Mouse (Mus musculus): ENCODE measurements around the gene Fndc3a. TPM values are rescaled to one million over a fixed set of nuclear protein-coding genes. Genes with fewer than 3 reads are reported as not detected.

Gene Fndc3a
- polyA plus RNA-seq, 1 experiment from 2014 or later, result 19.5 TPM

- no peak for DNase-seq (ENCODE audit: low spot score)
- no peak overlapping the region for H3K4me2 ChIP-seq
- WGBS, result 79% methylated on average over 6 of the region's 6 CpGs
- H3K4me3 ChIP-seq (ENCODE audit: low read depth, low read length), result no peak overlapping the region
- no peak overlapping the region for H3K27ac ChIP-seq (ENCODE audit: low read depth, low read length)
- H3K27me3 ChIP-seq (replicated peaks; ENCODE audit: control insufficient read depth, insufficient read depth, low read length), result no peaks in the 10 kb centered on the region
- peaks cover 7% of the 10 kb centered on the region for H3K4me1 ChIP-seq (replicated peaks; ENCODE audit: control insufficient read depth, insufficient read depth, low read length)
- H3K9ac ChIP-seq (ENCODE audit: low read depth, low read length), result no peak overlapping the region
- H3K36me3 ChIP-seq (ENCODE audit: control insufficient read depth, insufficient read depth, low read length), result no peaks in the 10 kb centered on the region; the same call in 1 of the 2 replicates
- no peak for ATAC-seq (replicated peaks; ENCODE audit: low FRiP score)
- no peaks in the 10 kb centered on the region for H3K9me3 ChIP-seq (ENCODE audit: control insufficient read depth, low read length)
These were observed 109.4 kb downstream of the Fndc3a start for GRCm38 (mm10) chr14:72600375-72600774.

- DNase-seq (ENCODE audit: low spot score) (no peak), ATAC-seq (replicated peaks; ENCODE audit: low FRiP score) (no peak)
- Histone ChIP-seq H3K4me3 (ENCODE audit: low read depth, low read length) (no peak overlapping the region), H3K4me1 (replicated peaks; ENCODE audit: control insufficient read depth, insufficient read depth, low read length) (peaks cover 7% of the 10 kb centered on the region), H3K9ac (ENCODE audit: low read depth, low read length) (no peak overlapping the region), H3K27ac (ENCODE audit: low read depth, low read length) (no peak overlapping the region), H3K9me3 (ENCODE audit: control insufficient read depth, low read length) (no peaks in the 10 kb centered on the region), H3K36me3 (ENCODE audit: control insufficient read depth, insufficient read depth, low read length) (no peaks in the 10 kb centered on the region; the same call in 1 of the 2 replicates), H3K27me3 (replicated peaks; ENCODE audit: control insufficient read depth, insufficient read depth, low read length) (no peaks in the 10 kb centered on the region), H3K4me2 (no peak overlapping the region)
- 90% methylated on average over 7 of the region's 7 CpGs for WGBS
These were observed 110.6 kb downstream of the Fndc3a start for GRCm38 (mm10) chr14:72598976-72599740.

- H3K27me3 ChIP-seq (replicated peaks; ENCODE audit: control insufficient read depth, insufficient read depth, low read length), result no peaks in the 10 kb centered on the region
- H3K36me3 ChIP-seq (ENCODE audit: control insufficient read depth, insufficient read depth, low read length), result peaks cover 2% of the 10 kb centered on the region; the same call in 1 of the 2 replicates
- ATAC-seq (replicated peaks; ENCODE audit: low FRiP score), result no peak
- H3K9ac ChIP-seq (ENCODE audit: low read depth, low read length), result no peak overlapping the region
- no peak for DNase-seq (ENCODE audit: low spot score)
- H3K4me2 ChIP-seq, result no peak overlapping the region
- no peaks in the 10 kb centered on the region for H3K4me1 ChIP-seq (replicated peaks; ENCODE audit: control insufficient read depth, insufficient read depth, low read length)
- H3K27ac ChIP-seq (ENCODE audit: low read depth, low read length), result no peak overlapping the region
- WGBS, result 91% methylated on average over 7 of the region's 7 CpGs
- H3K4me3 ChIP-seq (ENCODE audit: low read depth, low read length), result no peak overlapping the region
- no peaks in the 10 kb centered on the region for H3K9me3 ChIP-seq (ENCODE audit: control insufficient read depth, low read length)
These were observed 115.6 kb downstream of the Fndc3a start for GRCm38 (mm10) chr14:72594191-72594590.

GRCm38 (mm10) chr14:72589415-72589814, 120.4 kb downstream of the Fndc3a start:
- Histone ChIP-seq H3K4me3 (ENCODE audit: low read depth, low read length) (no peak overlapping the region), H3K27me3 (replicated peaks; ENCODE audit: control insufficient read depth, insufficient read depth, low read length) (no peaks in the 10 kb centered on the region), H3K36me3 (ENCODE audit: control insufficient read depth, insufficient read depth, low read length) (peaks cover 4% of the 10 kb centered on the region; the same call in 1 of the 2 replicates), H3K4me1 (replicated peaks; ENCODE audit: control insufficient read depth, insufficient read depth, low read length) (no peaks in the 10 kb centered on the region), H3K9ac (ENCODE audit: low read depth, low read length) (no peak overlapping the region), H3K9me3 (ENCODE audit: control insufficient read depth, low read length) (no peaks in the 10 kb centered on the region), H3K27ac (ENCODE audit: low read depth, low read length) (no peak overlapping the region), H3K4me2 (no peak overlapping the region)
- ATAC-seq (replicated peaks; ENCODE audit: low FRiP score), result no peak
- 87% methylated on average over 4 of the region's 4 CpGs for WGBS
- no peak for DNase-seq (ENCODE audit: low spot score)

- Histone ChIP-seq H3K27ac (ENCODE audit: low read depth, low read length) (no peak overlapping the region), H3K36me3 (ENCODE audit: control insufficient read depth, insufficient read depth, low read length) (peaks cover 4% of the 10 kb centered on the region; the same call in 1 of the 2 replicates), H3K9ac (ENCODE audit: low read depth, low read length) (no peak overlapping the region), H3K4me2 (no peak overlapping the region), H3K9me3 (ENCODE audit: control insufficient read depth, low read length) (no peaks in the 10 kb centered on the region), H3K27me3 (replicated peaks; ENCODE audit: control insufficient read depth, insufficient read depth, low read length) (no peaks in the 10 kb centered on the region), H3K4me3 (ENCODE audit: low read depth, low read length) (no peak overlapping the region), H3K4me1 (replicated peaks; ENCODE audit: control insufficient read depth, insufficient read depth, low read length) (no peaks in the 10 kb centered on the region)
- 89% methylated on average over 6 of the region's 6 CpGs for WGBS
- DNase-seq (ENCODE audit: low spot score), result no peak
- no peak for ATAC-seq (replicated peaks; ENCODE audit: low FRiP score)
These were observed 126.8 kb downstream of the Fndc3a start for GRCm38 (mm10) chr14:72582979-72583378.

GRCm38 (mm10) chr14:72580991-72581390, 128.8 kb downstream of the Fndc3a start:
- Histone ChIP-seq H3K4me2 (no peak overlapping the region), H3K9me3 (ENCODE audit: control insufficient read depth, low read length) (no peaks in the 10 kb centered on the region), H3K27ac (ENCODE audit: low read depth, low read length) (no peak overlapping the region), H3K36me3 (ENCODE audit: control insufficient read depth, insufficient read depth, low read length) (peaks cover 3% of the 10 kb centered on the region; the same call in 1 of the 2 replicates), H3K4me3 (ENCODE audit: low read depth, low read length) (no peak overlapping the region), H3K9ac (ENCODE audit: low read depth, low read length) (no peak overlapping the region), H3K27me3 (replicated peaks; ENCODE audit: control insufficient read depth, insufficient read depth, low read length) (no peaks in the 10 kb centered on the region), H3K4me1 (replicated peaks; ENCODE audit: control insufficient read depth, insufficient read depth, low read length) (no peaks in the 10 kb centered on the region)
- WGBS, result 85% methylated on average over 3 of the region's 3 CpGs
- no peak for ATAC-seq (replicated peaks; ENCODE audit: low FRiP score)
- DNase-seq (ENCODE audit: low spot score), result no peak

- DNase-seq (ENCODE audit: low spot score) (no peak), ATAC-seq (replicated peaks; ENCODE audit: low FRiP score) (no peak)
- Histone ChIP-seq H3K4me2 (no peak overlapping the region), H3K4me3 (ENCODE audit: low read depth, low read length) (no peak overlapping the region), H3K27ac (ENCODE audit: low read depth, low read length) (no peak overlapping the region), H3K4me1 (replicated peaks; ENCODE audit: control insufficient read depth, insufficient read depth, low read length) (no peaks in the 10 kb centered on the region), H3K9me3 (ENCODE audit: control insufficient read depth, low read length) (no peaks in the 10 kb centered on the region), H3K9ac (ENCODE audit: low read depth, low read length) (no peak overlapping the region), H3K27me3 (replicated peaks; ENCODE audit: control insufficient read depth, insufficient read depth, low read length) (no peaks in the 10 kb centered on the region), H3K36me3 (ENCODE audit: control insufficient read depth, insufficient read depth, low read length) (peaks cover 6% of the 10 kb centered on the region; the same call in 1 of the 2 replicates)
- WGBS, result 92% methylated on average over 3 of the region's 3 CpGs
These were observed 133.5 kb downstream of the Fndc3a start for GRCm38 (mm10) chr14:72576283-72576682.

- DNase-seq (ENCODE audit: low spot score) (no peak), ATAC-seq (replicated peaks; ENCODE audit: low FRiP score) (no peak)
- WGBS, result 84% methylated on average over 1 of the region's 1 CpGs
- no peak overlapping the region for H3K27ac ChIP-seq (ENCODE audit: low read depth, low read length)
- peaks cover 5% of the 10 kb centered on the region; the same call in 1 of the 2 replicates for H3K36me3 ChIP-seq (ENCODE audit: control insufficient read depth, insufficient read depth, low read length)
- H3K9me3 ChIP-seq (ENCODE audit: control insufficient read depth, low read length), result no peaks in the 10 kb centered on the region
- no peak overlapping the region for H3K9ac ChIP-seq (ENCODE audit: low read depth, low read length)
- H3K4me2 ChIP-seq, result no peak overlapping the region
- H3K27me3 ChIP-seq (replicated peaks; ENCODE audit: control insufficient read depth, insufficient read depth, low read length), result no peaks in the 10 kb centered on the region
- H3K4me1 ChIP-seq (replicated peaks; ENCODE audit: control insufficient read depth, insufficient read depth, low read length), result no peaks in the 10 kb centered on the region
- no peak overlapping the region for H3K4me3 ChIP-seq (ENCODE audit: low read depth, low read length)
These were observed 145.9 kb downstream of the Fndc3a start for GRCm38 (mm10) chr14:72563941-72564340.

GRCm38 (mm10) chr14:72558795-72559194, 151.0 kb downstream of the Fndc3a start:
- H3K36me3 ChIP-seq (ENCODE audit: control insufficient read depth, insufficient read depth, low read length), result peaks cover 8% of the 10 kb centered on the region; the same call in 1 of the 2 replicates
- 79% methylated on average over 5 of the region's 5 CpGs for WGBS
- no peak overlapping the region for H3K9ac ChIP-seq (ENCODE audit: low read depth, low read length)
- ATAC-seq (replicated peaks; ENCODE audit: low FRiP score) (no peak), DNase-seq (ENCODE audit: low spot score) (no peak)
- H3K4me3 ChIP-seq (ENCODE audit: low read depth, low read length), result no peak overlapping the region
- no peaks in the 10 kb centered on the region for H3K4me1 ChIP-seq (replicated peaks; ENCODE audit: control insufficient read depth, insufficient read depth, low read length)
- no peak overlapping the region for H3K4me2 ChIP-seq
- H3K9me3 ChIP-seq (ENCODE audit: control insufficient read depth, low read length), result no peaks in the 10 kb centered on the region
- no peak overlapping the region for H3K27ac ChIP-seq (ENCODE audit: low read depth, low read length)
- no peaks in the 10 kb centered on the region for H3K27me3 ChIP-seq (replicated peaks; ENCODE audit: control insufficient read depth, insufficient read depth, low read length)

Data from liver, embryonic 11.5 days (tissue).